Mouse (Mus musculus): ENCODE data around the gene Lrpprc. TPM values are rescaled to one million over a fixed set of nuclear protein-coding genes. Genes with fewer than 3 reads are reported as not detected.

Lrpprc gene
- total RNA-seq, 2 experiments from 2014 or later = 57.0 to 67.4 TPM

Other genes with a start within 250 kb of the Lrpprc start
- gene Dync2li1, start 164.3 kb downstream of the Lrpprc start, total RNA-seq (2021) = 10 to 100 TPM; 19.8 to 22.3 TPM
- gene Abcg8, start 114.5 kb downstream of the Lrpprc start, total RNA-seq (2021) = not detected
- under 1 TPM in 1 of 2 experiments, not detected in 1; 0.12 TPM for gene Abcg5, start 107.8 kb downstream of the Lrpprc start, total RNA-seq (2021)
- 100 to 1,000 TPM; 146 to 152 TPM for gene Ppm1b, start 166.0 kb upstream of the Lrpprc start, total RNA-seq (2021)
- gene Slc3a1, start 237.6 kb upstream of the Lrpprc start, total RNA-seq (2021) = under 1 TPM; 0.17 to 0.18 TPM